Mouse (Mus musculus): ENCODE data around the gene Lpin1. TPM values are rescaled to one million over a fixed set of nuclear protein-coding genes. Genes with fewer than 3 reads are reported as not detected.

The Lpin1 gene
- polyA plus RNA-seq, 1 experiment, result 38.6 TPM

DNA sequence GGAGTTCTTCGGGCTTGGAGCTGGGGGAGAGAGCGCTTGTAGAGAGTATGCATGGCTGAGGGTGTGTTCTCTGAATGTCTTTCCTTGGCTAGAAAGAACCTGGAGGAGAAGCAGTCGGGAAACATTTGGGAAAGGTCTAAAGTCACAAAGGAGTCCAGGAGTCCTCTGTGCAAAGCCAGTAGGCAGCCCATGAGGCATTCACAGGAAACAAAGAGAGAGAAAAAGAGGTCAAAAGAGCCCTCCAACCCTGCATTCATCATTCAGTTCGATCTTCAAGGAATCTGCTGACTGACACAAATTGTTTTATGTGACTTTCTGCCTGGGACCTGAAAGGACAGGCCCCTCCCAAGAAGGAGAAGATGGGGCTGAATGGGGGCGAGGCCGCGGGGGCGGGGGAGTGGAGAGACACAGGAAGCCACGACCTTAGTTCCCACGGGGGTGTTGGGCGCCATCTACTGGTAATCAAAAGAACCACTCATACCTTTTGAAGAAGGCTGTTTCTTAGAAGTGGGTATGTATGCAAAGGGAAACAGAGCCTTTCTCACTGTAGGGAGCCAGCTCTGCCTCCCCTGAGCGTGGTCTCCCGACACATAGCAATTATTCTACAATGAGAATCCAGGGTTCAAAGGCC lies 101.5 kb downstream of the Lpin1 start:
- Histone ChIP-seq H3K4me1 (ENCODE audit: control insufficient read depth, insufficient read depth, low read length) (no peaks in the 10 kb centered on the region), H3K4me3 (replicated peaks; ENCODE audit: insufficient read depth, low read depth, low read length) (no peak overlapping the region), H3K27me3 (ENCODE audit: control insufficient read depth, insufficient read depth, low read length) (peaks cover 1% of the 10 kb centered on the region; the same call in 1 of the 2 replicates), H3K27ac (ENCODE audit: insufficient read depth, low read length) (no peak overlapping the region)
- 13% methylated on average over 13 of the region's 13 CpGs for WGBS
- DNase-seq, result peak; percentile 37 to 40
- TF ChIP-seq POLR2A (IDR thresholded peaks at IDR 0.05; ENCODE audit: borderline replicate concordance, insufficient read depth, low read length) (no peak), CTCF (IDR thresholded peaks at IDR 0.05; ENCODE audit: borderline replicate concordance, insufficient read depth, low read depth, low read length) (peak; percentile 60)

GRCm38 (mm10) chr12:16506796-16507790 lies 103.7 kb downstream of the Lpin1 start:
- DNase-seq, result no peak
- Histone ChIP-seq H3K27ac (ENCODE audit: insufficient read depth, low read length) (no peak overlapping the region), H3K27me3 (ENCODE audit: control insufficient read depth, insufficient read depth, low read length) (peaks cover 1% of the 10 kb centered on the region; the same call in 1 of the 2 replicates), H3K4me3 (replicated peaks; ENCODE audit: insufficient read depth, low read depth, low read length) (no peak overlapping the region), H3K4me1 (ENCODE audit: control insufficient read depth, insufficient read depth, low read length) (no peaks in the 10 kb centered on the region)
- no peak for TF ChIP-seq POLR2A (IDR thresholded peaks at IDR 0.05; ENCODE audit: borderline replicate concordance, insufficient read depth, low read length)
- TF ChIP-seq CTCF (IDR thresholded peaks at IDR 0.05; ENCODE audit: borderline replicate concordance, insufficient read depth, low read depth, low read length), result no peak
- 36% methylated on average over 17 of the region's 17 CpGs for WGBS

DNA sequence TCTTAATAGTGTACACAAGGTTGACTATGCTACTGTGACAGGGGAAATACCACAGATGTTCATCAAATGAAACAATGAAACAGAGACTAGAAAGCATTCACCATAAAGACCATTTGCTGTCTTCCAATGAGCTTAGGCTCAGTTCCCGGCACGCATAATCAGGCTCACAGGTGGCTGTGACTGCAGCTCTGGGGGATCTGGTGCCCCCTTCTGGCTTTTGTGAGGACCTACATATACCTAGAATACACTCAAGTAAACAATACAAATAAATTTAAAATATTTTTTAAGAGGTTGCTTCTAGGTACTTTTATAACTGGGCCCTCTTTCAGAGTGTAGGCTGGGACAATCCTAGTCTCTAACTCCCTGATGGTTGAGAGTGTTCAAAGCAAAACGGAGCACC lies 106.5 kb downstream of the Lpin1 start:
- 90% methylated on average over 3 of the region's 3 CpGs for WGBS
- Histone ChIP-seq H3K4me1 (ENCODE audit: control insufficient read depth, insufficient read depth, low read length) (no peaks in the 10 kb centered on the region), H3K27ac (ENCODE audit: insufficient read depth, low read length) (no peak overlapping the region), H3K4me3 (replicated peaks; ENCODE audit: insufficient read depth, low read depth, low read length) (no peak overlapping the region), H3K27me3 (ENCODE audit: control insufficient read depth, insufficient read depth, low read length) (peaks cover under 1% of the 10 kb centered on the region; the same call in 1 of the 2 replicates)
- no peak for DNase-seq
- TF ChIP-seq POLR2A (IDR thresholded peaks at IDR 0.05; ENCODE audit: borderline replicate concordance, insufficient read depth, low read length) (no peak), CTCF (IDR thresholded peaks at IDR 0.05; ENCODE audit: borderline replicate concordance, insufficient read depth, low read depth, low read length) (no peak)

GRCm38 (mm10) chr12:16497960-16498359 lies 112.8 kb downstream of the Lpin1 start:
- DNase-seq, result no peak
- H3K4me3 ChIP-seq (replicated peaks; ENCODE audit: insufficient read depth, low read depth, low read length), result no peak overlapping the region
- 41% methylated on average over 4 of the region's 4 CpGs for WGBS
- no peak for TF ChIP-seq CTCF (IDR thresholded peaks at IDR 0.05; ENCODE audit: borderline replicate concordance, insufficient read depth, low read depth, low read length)
- no peak for TF ChIP-seq POLR2A (IDR thresholded peaks at IDR 0.05; ENCODE audit: borderline replicate concordance, insufficient read depth, low read length)
- H3K27ac ChIP-seq (ENCODE audit: insufficient read depth, low read length), result no peak overlapping the region
- H3K27me3 ChIP-seq (ENCODE audit: control insufficient read depth, insufficient read depth, low read length), result no peaks in the 10 kb centered on the region
- H3K4me1 ChIP-seq (ENCODE audit: control insufficient read depth, insufficient read depth, low read length), result no peaks in the 10 kb centered on the region

DNA sequence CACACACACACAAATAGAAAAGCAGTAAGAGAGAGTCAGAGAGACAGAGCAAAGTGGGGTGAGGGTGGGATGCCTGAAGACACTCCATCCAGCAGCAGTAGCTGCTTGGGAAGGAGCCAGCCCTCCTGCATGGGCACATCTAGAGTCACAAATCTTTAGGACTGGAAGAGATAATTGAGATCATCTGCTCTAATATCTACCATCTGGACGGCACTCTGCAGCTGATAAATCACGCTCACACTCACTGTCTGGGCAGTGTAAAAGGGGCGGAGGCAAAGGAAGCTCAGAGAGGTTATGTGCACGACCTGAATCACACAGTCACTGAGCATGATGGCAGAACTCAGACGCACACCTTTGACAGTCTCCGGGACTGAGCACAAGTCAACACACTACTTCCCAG lies 118.1 kb downstream of the Lpin1 start:
- 45% methylated on average over 6 of the region's 6 CpGs for WGBS
- H3K27ac ChIP-seq (ENCODE audit: insufficient read depth, low read length), result no peak overlapping the region
- no peak for TF ChIP-seq CTCF (IDR thresholded peaks at IDR 0.05; ENCODE audit: borderline replicate concordance, insufficient read depth, low read depth, low read length)
- no peak for TF ChIP-seq POLR2A (IDR thresholded peaks at IDR 0.05; ENCODE audit: borderline replicate concordance, insufficient read depth, low read length)
- no peak for DNase-seq
- H3K4me3 ChIP-seq (replicated peaks; ENCODE audit: insufficient read depth, low read depth, low read length), result no peak overlapping the region
- H3K27me3 ChIP-seq (ENCODE audit: control insufficient read depth, insufficient read depth, low read length), result no peaks in the 10 kb centered on the region; the same call in 1 of the 2 replicates
- no peaks in the 10 kb centered on the region for H3K4me1 ChIP-seq (ENCODE audit: control insufficient read depth, insufficient read depth, low read length)

DNA sequence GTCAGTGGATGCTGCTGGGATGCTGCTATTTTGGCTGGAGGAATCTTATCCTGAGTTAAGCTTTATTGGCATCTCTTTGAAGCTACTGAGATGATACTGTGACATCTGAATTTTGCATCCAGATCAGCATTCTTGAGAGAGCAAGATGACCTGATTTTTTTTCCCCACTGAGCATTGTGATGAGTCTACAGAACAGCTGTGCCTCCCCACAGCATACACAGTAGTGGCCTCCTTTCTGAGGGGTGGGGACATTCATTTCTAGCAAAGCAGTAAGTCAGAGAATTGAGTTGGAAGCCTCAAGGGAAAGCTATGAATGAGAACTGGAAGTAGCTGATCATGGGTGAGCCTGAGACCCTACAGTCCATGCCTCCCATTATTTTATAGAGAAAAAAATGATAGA lies 121.9 kb downstream of the Lpin1 start:
- H3K27me3 ChIP-seq (ENCODE audit: control insufficient read depth, insufficient read depth, low read length), result no peaks in the 10 kb centered on the region; the same call in 1 of the 2 replicates
- H3K4me1 ChIP-seq (ENCODE audit: control insufficient read depth, insufficient read depth, low read length), result no peaks in the 10 kb centered on the region
- H3K27ac ChIP-seq (ENCODE audit: insufficient read depth, low read length), result no peak overlapping the region
- no peak overlapping the region for H3K4me3 ChIP-seq (replicated peaks; ENCODE audit: insufficient read depth, low read depth, low read length)
- no peak for DNase-seq
- TF ChIP-seq POLR2A (IDR thresholded peaks at IDR 0.05; ENCODE audit: borderline replicate concordance, insufficient read depth, low read length), result no peak
- TF ChIP-seq CTCF (IDR thresholded peaks at IDR 0.05; ENCODE audit: borderline replicate concordance, insufficient read depth, low read depth, low read length), result no peak

DNA sequence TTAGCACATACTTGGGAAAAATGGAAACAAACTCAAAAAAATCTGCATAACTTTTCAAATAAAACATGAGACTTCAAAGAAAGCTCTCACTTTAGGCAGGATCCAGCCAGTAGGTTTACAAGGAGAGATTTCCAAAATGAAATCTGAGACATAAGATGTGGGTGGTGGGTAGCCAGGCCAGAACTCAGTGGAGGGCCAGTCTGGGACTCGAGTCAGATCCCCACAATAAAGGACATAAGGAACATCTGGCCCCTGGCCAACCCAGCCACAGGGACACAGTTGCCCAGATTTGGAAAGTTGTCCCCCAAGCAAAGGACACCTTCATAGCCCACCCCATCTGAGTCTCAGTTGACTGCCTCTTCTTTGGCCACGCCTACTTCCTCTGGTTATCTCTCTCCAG lies 123.3 kb downstream of the Lpin1 start:
- H3K27me3 ChIP-seq (ENCODE audit: control insufficient read depth, insufficient read depth, low read length), result no peaks in the 10 kb centered on the region; the same call in 1 of the 2 replicates
- DNase-seq, result no peak
- WGBS, result 51% methylated on average over 2 of the region's 2 CpGs
- no peak overlapping the region for H3K27ac ChIP-seq (ENCODE audit: insufficient read depth, low read length)
- TF ChIP-seq CTCF (IDR thresholded peaks at IDR 0.05; ENCODE audit: borderline replicate concordance, insufficient read depth, low read depth, low read length), result no peak
- no peak for TF ChIP-seq POLR2A (IDR thresholded peaks at IDR 0.05; ENCODE audit: borderline replicate concordance, insufficient read depth, low read length)
- no peaks in the 10 kb centered on the region for H3K4me1 ChIP-seq (ENCODE audit: control insufficient read depth, insufficient read depth, low read length)
- no peak overlapping the region for H3K4me3 ChIP-seq (replicated peaks; ENCODE audit: insufficient read depth, low read depth, low read length)

Other genes with a start within 250 kb of the Lpin1 start
- gene Ntsr2, start 42.4 kb upstream of the Lpin1 start, polyA plus RNA-seq (2012; rRNA removed), result 243 and 262 TPM in 2 replicates
- 1.1 and 1.4 TPM in 2 replicates for gene Greb1, start 189.9 kb upstream of the Lpin1 start, polyA plus RNA-seq (2012; rRNA removed)
- gene E2f6, start 200.0 kb upstream of the Lpin1 start, polyA plus RNA-seq (2012; rRNA removed), result 54.6 and 62.2 TPM in 2 replicates

Measured in cerebellum, adult 2 months (tissue).